Mouse (Mus musculus) adrenal gland, adult (tissue): ENCODE measurements at regions not wholly inside any gene's neighbourhood (a gene's known extent, or its start where the extent isn't known, plus 50 kb on each side); places are given as distances from the start of the nearest gene placed in this dataset.

Experiments used
- DNase-seq, 2 experiments: peaks; one replicate each; pipeline ENCODE4 v3.0.0; 2022 to 2023; ENCODE audit warnings: low spot score in 1 of 2; ENCODE audit not compliant: inconsistent age in 2 of 2

GRCm38 (mm10) chr17:14610791-14611522, 83.1 kb downstream of the Thbs2 start:
- peak; percentile 11 to 22 for DNase-seq

- DNase-seq: no peak
These were observed 85.2 kb downstream of the Thbs2 start for GRCm38 (mm10) chr17:14608845-14609244.

GRCm38 (mm10) chr17:14606356-14606989, 87.6 kb downstream of the Thbs2 start:
- DNase-seq: no peak

- DNase-seq: no peak
These were observed 94.4 kb downstream of the Thbs2 start for GRCm38 (mm10) chr17:14599681-14600080.

- DNase-seq: no peak
These were observed 97.6 kb downstream of the Thbs2 start for GRCm38 (mm10) chr17:14596470-14596869.

GRCm38 (mm10) chr17:14595525-14595924, 98.5 kb downstream of the Thbs2 start:
- DNase-seq: no peak

GRCm38 (mm10) chr17:14588086-14588817, 105.8 kb downstream of the Thbs2 start:
- DNase-seq: no peak

- no peak for DNase-seq
These were observed 114.4 kb downstream of the Thbs2 start for GRCm38 (mm10) chr17:14579671-14580070.

- DNase-seq: no peak
These were observed 115.3 kb downstream of the Thbs2 start for GRCm38 (mm10) chr17:14578721-14579120.

GRCm38 (mm10) chr17:14578194-14578593, 115.8 kb downstream of the Thbs2 start:
- no peak for DNase-seq

GRCm38 (mm10) chr17:14576159-14576558, 117.9 kb downstream of the Thbs2 start:
- DNase-seq: no peak

- DNase-seq: no peak
These were observed 122.9 kb downstream of the Thbs2 start for GRCm38 (mm10) chr17:14571143-14571542.

- no peak for DNase-seq
These were observed 123.7 kb downstream of the Thbs2 start for GRCm38 (mm10) chr17:14570266-14570775.

GRCm38 (mm10) chr17:14562191-14562590, 131.8 kb downstream of the Thbs2 start:
- DNase-seq: no peak

- no peak for DNase-seq
These were observed 136.8 kb downstream of the Thbs2 start for GRCm38 (mm10) chr17:14557214-14557613.

GRCm38 (mm10) chr17:14553195-14553594, 140.8 kb downstream of the Thbs2 start:
- no peak for DNase-seq

GRCm38 (mm10) chr17:14552081-14552480, 142.0 kb downstream of the Thbs2 start:
- DNase-seq: no peak

- no peak for DNase-seq
These were observed 142.4 kb downstream of the Thbs2 start for GRCm38 (mm10) chr17:14551610-14552009.

GRCm38 (mm10) chr17:14545822-14546473, 148.1 kb downstream of the Thbs2 start:
- peak; percentile 72 to 85 for DNase-seq

GRCm38 (mm10) chr17:14544343-14545002, 149.6 kb downstream of the Thbs2 start:
- DNase-seq: no peak

- no peak for DNase-seq
These were observed 153.0 kb downstream of the Thbs2 start for GRCm38 (mm10) chr17:14541035-14541434.
